Mouse (Mus musculus) embryonic stem cell, embryonic (primary cell): ENCODE measurements around the gene Cd40.

Experiments
- CTCF ChIA-PET, 4 experiments: fragments of 300-600 bp in 2 of 4; fragments of 350-600 bp in 2 of 4; sonication (Branson Sonifier 250); formaldehyde crosslinking; loops; one replicate each; lab custom pipeline; 2022; ENCODE audit warnings: inconsistent platforms in 2 of 4; lab: Charles Lee
- POLR2A ChIA-PET, 4 experiments: fragments of 300-600 bp in 2 of 4; fragments of 350-600 bp in 2 of 4; sonication (Branson Sonifier 250); formaldehyde crosslinking; loops; one replicate each; lab custom pipeline; 2022; ENCODE audit warnings: antibody characterized with exemption in 4 of 4, inconsistent platforms in 1 of 4; lab: Charles Lee

Gene Cd40

GRCm38 (mm10) chr2:165077055-165077454, 21.6 kb downstream of the Cd40 start:
- ChIA-PET CTCF (interaction anchor here in 2 of 4 experiments (0.6 to 3.0 kb wide), 9 partner anchors 35 to 284 kb away, joined by 3 to 8 read pairs (median 3); partner anchors contain the start of gene Slc35c2 (in 1 of the 2)), POLR2A (no interaction called here)

GRCm38 (mm10) chr2:165078045-165078444, 22.6 kb downstream of the Cd40 start:
- POLR2A ChIA-PET: interaction anchor here in 2 of 4 experiments (0.6 to 0.9 kb wide), 2 partner anchors 17 to 171 kb away, joined by 3 to 4 read pairs; no protein-coding TSS in a partner anchor
- CTCF ChIA-PET: interaction anchor here (0.6 to 3.0 kb wide), 11 partner anchors 34 to 409 kb away, joined by 3 to 8 read pairs (median 5); partner anchors contain the start of genes Slc12a5 (in 1 of the 4) and Slc35c2 (in 1 of the 4)

- ChIA-PET POLR2A (interaction anchor here in 1 of 4 experiments (0.9 kb wide), 1 partner anchor 18 kb away, joined by 4 read pairs; no protein-coding TSS in a partner anchor), CTCF (interaction anchor here in 3 of 4 experiments (0.7 to 3.0 kb wide), 12 partner anchors 33 to 408 kb away, joined by 3 to 8 read pairs (median 4); no protein-coding TSS in a partner anchor)
Observed at GRCm38 (mm10) chr2:165078605-165079004, 23.2 kb downstream of the Cd40 start.

GRCm38 (mm10) chr2:165080657-165081056, 25.2 kb downstream of the Cd40 start:
- CTCF ChIA-PET: interaction anchor here in 1 of 4 experiments (1.2 to 1.3 kb wide), 2 partner anchors 119 to 154 kb away, joined by 3 to 5 read pairs; partner anchors contain the start of gene Cdh22
- POLR2A ChIA-PET: interaction anchor here in 1 of 4 experiments (0.6 to 1.3 kb wide), 3 partner anchors 112 to 307 kb away, joined by 3 to 4 read pairs (median 3); partner anchors contain the start of gene Zfp334

- POLR2A ChIA-PET: interaction anchor here in 1 of 4 experiments (0.6 to 1.3 kb wide), 5 partner anchors 10 to 307 kb away, joined by 3 to 4 read pairs (median 3); partner anchors contain the start of gene Zfp334
- CTCF ChIA-PET: interaction anchor here in 1 of 4 experiments (1.3 kb wide), 1 partner anchor 120 kb away, joined by 5 read pairs; no protein-coding TSS in a partner anchor
Observed at GRCm38 (mm10) chr2:165081257-165081656, 25.8 kb downstream of the Cd40 start.

DNA sequence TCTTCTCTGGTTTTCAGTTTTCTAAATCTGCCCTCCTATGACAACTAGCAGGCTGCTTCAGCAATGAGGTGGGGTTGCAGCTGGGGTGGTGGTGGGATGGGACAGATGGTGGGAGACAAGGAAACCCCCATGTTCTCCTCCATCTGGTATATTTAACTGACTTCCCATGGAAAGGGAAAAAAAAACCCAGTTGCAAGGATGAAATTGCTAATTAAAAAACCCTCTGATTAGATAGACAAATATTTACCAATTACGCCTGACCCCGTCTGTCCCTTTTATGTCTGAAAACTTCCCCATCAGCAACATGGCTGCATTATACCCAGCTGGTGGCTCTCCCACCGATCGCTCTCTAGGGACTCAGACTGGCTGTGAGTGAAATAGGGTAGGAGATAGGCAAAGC, 31.2 kb downstream of the Cd40 start:
- ChIA-PET POLR2A (no interaction called here), CTCF (interaction anchor here in 1 of 4 experiments (1.2 kb wide), 1 partner anchor 275 kb away, joined by 3 read pairs; no protein-coding TSS in a partner anchor)

DNA sequence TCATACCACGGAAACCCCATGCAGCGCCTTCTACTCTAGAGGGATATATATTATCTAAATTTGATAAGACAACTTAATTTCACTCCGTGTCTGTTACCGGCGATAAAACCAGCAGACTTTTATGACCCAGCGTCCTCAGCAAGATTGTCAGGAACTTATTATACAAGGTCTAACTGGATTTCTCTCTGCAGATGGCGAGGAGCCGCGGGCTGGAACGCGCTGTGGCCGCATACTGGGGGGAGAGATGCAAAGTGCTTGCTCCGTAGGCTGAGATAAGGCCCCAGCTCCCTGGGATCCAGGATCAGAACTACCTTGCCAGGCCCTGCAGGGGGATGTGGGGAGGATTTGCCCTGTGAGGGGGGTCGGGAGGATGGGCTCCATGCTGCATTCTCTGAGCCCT, 34.0 kb downstream of the Cd40 start:
- ChIA-PET POLR2A (interaction anchor here in 1 of 4 experiments (0.6 kb wide), 1 partner anchor 252 kb away, joined by 3 read pairs; no protein-coding TSS in a partner anchor), CTCF (no interaction called here)

DNA sequence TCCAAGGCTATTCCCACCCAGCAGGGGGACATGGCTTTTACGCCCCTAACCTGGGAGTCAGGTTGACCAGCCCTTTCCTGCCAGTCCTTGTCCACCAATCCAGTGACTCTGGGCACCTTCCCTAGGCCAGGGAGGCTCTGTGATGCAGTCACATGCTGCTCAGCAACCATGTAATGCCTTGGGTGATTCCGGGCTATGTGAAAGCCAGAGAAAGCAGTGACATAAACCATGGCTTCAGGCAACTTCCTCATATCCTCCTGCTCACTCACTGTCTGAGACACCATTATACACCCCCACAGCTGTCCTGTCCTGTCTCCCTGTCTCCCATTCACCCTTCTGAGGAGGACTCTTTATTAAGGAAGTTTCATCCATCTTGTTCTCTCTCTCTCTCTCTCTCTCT, 35.2 kb downstream of the Cd40 start, which contains the start of gene 1700025C18Rik:
TSS of gene 1700025C18Rik (minus strand) at position 101 of the 400 bp plus-strand sequence.
- ChIA-PET POLR2A (interaction anchor here in 1 of 4 experiments (0.7 kb wide), 1 partner anchor 9 kb away, joined by 3 read pairs; no protein-coding TSS in a partner anchor), CTCF (interaction anchor here in 1 of 4 experiments (0.7 kb wide), 1 partner anchor 191 kb away, joined by 3 read pairs; no protein-coding TSS in a partner anchor)

DNA sequence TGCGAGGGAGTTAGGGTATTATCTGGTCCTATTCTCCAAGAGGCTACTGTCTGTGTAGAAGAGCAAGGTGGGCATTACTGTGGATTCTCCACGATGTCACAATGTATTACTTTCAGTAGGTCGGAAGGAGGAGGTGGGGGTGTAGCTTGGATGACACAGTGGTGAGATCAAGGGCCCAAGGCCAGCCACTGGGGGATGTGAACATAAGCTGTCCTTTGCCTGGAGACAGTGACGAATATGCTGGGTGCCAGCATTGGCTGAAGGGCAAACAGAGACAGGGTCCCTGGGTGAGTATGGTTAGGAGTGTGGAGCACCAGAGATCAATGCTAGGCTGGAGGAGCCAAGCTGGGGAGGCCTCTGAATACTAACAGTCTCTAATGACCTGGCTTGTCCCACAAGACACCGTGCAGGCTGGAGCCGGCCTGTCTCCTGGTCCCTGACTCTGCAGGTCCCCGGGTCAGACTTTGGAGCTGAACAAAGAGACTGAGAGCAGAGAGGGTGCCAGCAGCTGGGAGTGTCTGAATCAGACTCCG, 36.1 kb downstream of the Cd40 start:
- CTCF ChIA-PET: interaction anchor here in 2 of 4 experiments (0.7 to 1.3 kb wide), 2 partner anchors 21 to 190 kb away, joined by 3 read pairs; no protein-coding TSS in a partner anchor
- POLR2A ChIA-PET: interaction anchor here in 2 of 4 experiments (0.6 to 0.7 kb wide), 4 partner anchors 10 to 236 kb away, joined by 3 read pairs; no protein-coding TSS in a partner anchor

DNA sequence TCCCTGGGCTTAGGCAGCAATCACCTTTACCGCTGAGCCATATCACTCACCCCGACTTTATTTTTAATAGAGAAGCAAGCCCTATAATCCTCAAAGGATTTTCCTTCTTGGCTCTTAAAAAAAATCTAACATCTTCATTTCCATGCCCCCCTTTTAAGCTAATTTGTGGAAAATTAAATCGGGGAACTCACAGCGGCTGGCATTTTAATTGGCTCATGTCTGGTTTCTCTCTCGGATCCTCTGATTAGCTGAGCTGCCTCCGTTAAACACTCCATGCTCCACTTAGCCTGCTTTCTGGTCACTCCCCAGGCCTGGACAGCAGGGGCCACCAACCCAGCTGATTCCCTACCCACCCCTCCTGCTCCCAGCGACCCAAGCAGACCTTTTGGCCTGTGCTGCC, 37.0 kb downstream of the Cd40 start:
- CTCF ChIA-PET: interaction anchor here in 1 of 4 experiments (1.3 kb wide), 1 partner anchor 20 kb away, joined by 3 read pairs; no protein-coding TSS in a partner anchor

GRCm38 (mm10) chr2:165096367-165096766, 40.9 kb downstream of the Cd40 start:
- ChIA-PET POLR2A (interaction anchor here in 3 of 4 experiments (0.6 to 1.5 kb wide), 6 partner anchors 19 to 467 kb away, joined by 3 read pairs; no protein-coding TSS in a partner anchor), CTCF (interaction anchor here in 2 of 4 experiments (1.0 to 1.3 kb wide), 3 partner anchors 21 to 241 kb away, joined by 3 to 6 read pairs (median 4); no protein-coding TSS in a partner anchor)

More for the DNA sequence above, 37.0 kb downstream of the Cd40 start:
- POLR2A ChIA-PET: interaction anchor here in 1 of 4 experiments (0.5 to 0.7 kb wide), 3 partner anchors 95 to 235 kb away, joined by 3 read pairs; no protein-coding TSS in a partner anchor

- CTCF ChIA-PET: interaction anchor here in 2 of 4 experiments (1.0 kb wide), 3 partner anchors 13 to 238 kb away, joined by 3 read pairs; no protein-coding TSS in a partner anchor
- POLR2A ChIA-PET: interaction anchor here in 1 of 4 experiments (0.6 kb wide), 2 partner anchors 121 to 1264 kb away, joined by 3 read pairs; no protein-coding TSS in a partner anchor
Observed at GRCm38 (mm10) chr2:165098861-165099260, 43.4 kb downstream of the Cd40 start.

GRCm38 (mm10) chr2:165100749-165101148, 45.3 kb downstream of the Cd40 start:
- ChIA-PET CTCF (interaction anchor here in 1 of 4 experiments (1.5 kb wide), 1 partner anchor 307 kb away, joined by 3 read pairs; no protein-coding TSS in a partner anchor), POLR2A (interaction anchor here in 2 of 4 experiments (0.6 to 0.7 kb wide), 2 partner anchors 11 to 442 kb away, joined by 3 read pairs; no protein-coding TSS in a partner anchor)

GRCm38 (mm10) chr2:165102920-165103319, 47.5 kb downstream of the Cd40 start:
- POLR2A ChIA-PET: no interaction called here
- CTCF ChIA-PET: interaction anchor here in 1 of 4 experiments (0.6 to 0.7 kb wide), 2 partner anchors 9 to 106 kb away, joined by 3 to 6 read pairs; no protein-coding TSS in a partner anchor

- CTCF ChIA-PET: no interaction called here
- POLR2A ChIA-PET: interaction anchor here in 3 of 4 experiments (0.6 to 0.7 kb wide), 3 partner anchors 8 to 45 kb away, joined by 3 read pairs; no protein-coding TSS in a partner anchor
Observed at GRCm38 (mm10) chr2:165105513-165106079, 50.2 kb downstream of the Cd40 start.

DNA sequence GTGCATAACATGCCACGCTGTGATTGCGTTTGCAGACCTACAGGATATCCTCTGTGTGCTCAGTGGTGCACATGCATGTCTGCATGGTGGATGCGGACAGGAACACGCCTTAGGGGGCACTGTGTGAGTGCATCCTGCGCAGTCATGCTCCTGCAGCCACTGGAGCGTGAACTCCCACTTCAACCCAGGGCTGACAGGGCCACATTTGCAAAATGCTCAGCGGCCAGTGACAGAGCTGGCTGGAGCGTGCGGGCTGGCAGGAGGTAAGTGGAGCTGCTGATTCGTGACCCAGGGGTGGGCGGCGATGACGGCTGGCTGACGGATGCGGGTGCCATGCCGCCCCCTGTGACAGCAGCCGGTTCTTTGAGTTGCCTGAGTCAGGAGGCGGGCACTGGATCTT, 51.2 kb downstream of the Cd40 start:
- ChIA-PET CTCF (interaction anchor here in 1 of 4 experiments (0.5 kb wide), 1 partner anchor 927 kb away, joined by 3 read pairs; no protein-coding TSS in a partner anchor), POLR2A (no interaction called here)

GRCm38 (mm10) chr2:165112149-165112548, 56.7 kb downstream of the Cd40 start:
- POLR2A ChIA-PET: interaction anchor here (0.6 to 2.9 kb wide), 9 partner anchors 11 to 791 kb away, joined by 3 to 8 read pairs (median 3); partner anchors contain the start of genes Acot8 (in 1 of the 4) and Zswim3 (in 1 of the 4)
- CTCF ChIA-PET: interaction anchor here (0.5 to 2.3 kb wide), 35 partner anchors 9 to 797 kb away, joined by 3 to 12 read pairs (median 4); partner anchors contain the start of genes Slc12a5 (in 1 of the 4) and Slc35c2 (in 1 of the 4)
